Mouse (Mus musculus): ENCODE measurements around the gene Fam167b. TPM values are rescaled to one million over a fixed set of nuclear protein-coding genes. Genes with fewer than 3 reads are reported as not detected.

The Fam167b gene
- polyA plus RNA-seq, 1 experiment = 27.2 TPM

DNA sequence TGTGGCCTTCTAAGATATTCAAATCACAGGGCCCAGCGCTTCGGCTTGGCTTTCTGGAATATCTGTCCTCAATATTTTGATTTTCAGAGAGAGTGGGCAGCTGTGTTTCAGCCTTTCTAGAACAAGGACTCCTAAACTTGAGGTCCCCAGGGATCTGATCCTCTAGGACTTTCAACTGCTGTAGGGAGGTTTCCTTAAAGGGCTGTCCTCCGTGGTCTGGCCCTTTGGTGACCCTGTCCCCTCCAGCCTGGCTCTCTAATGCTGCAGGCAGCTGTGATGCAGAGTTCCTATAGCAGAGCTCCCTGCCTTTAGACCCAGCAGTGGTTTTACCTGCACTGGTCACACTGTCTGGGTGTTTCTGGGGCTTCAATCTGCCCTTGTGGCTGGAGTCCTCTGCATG is 38.3 kb upstream of the Fam167b start:
- 86% methylated on average over 3 of the region's 3 CpGs for WGBS

GRCm38 (mm10) chr4:129615801-129616290 is 37.5 kb upstream of the Fam167b start:
- TF ChIP-seq CTCF (conservative IDR thresholded peaks at IDR 0.05; ENCODE audit: insufficient read depth, insufficient read length, low read depth, low read length) (no peak), POLR2A (IDR thresholded peaks at IDR 0.05; ENCODE audit: low read depth, low read length) (no peak)
- Histone ChIP-seq H3K4me3 (ENCODE audit: insufficient read depth, low read depth, low read length) (no peak overlapping the region), H3K27ac (ENCODE audit: insufficient read depth, low read depth, low read length) (no peak overlapping the region), H3K4me1 (ENCODE audit: control insufficient read depth, insufficient read depth, low read length) (peaks cover 8% of the 10 kb centered on the region; the same call in 1 of the 2 replicates), H3K36me3 (ENCODE audit: control insufficient read depth, insufficient read depth, low read length) (no peaks in the 10 kb centered on the region), H3K27me3 (replicated peaks; ENCODE audit: control insufficient read depth, insufficient read depth, low read length) (no peaks in the 10 kb centered on the region)
- DNase-seq = no peak
- 91% methylated on average over 9 of the region's 9 CpGs for WGBS

More for the DNA sequence above, 38.3 kb upstream of the Fam167b start:
- H3K27ac ChIP-seq (ENCODE audit: insufficient read depth, low read depth, low read length) = no peak overlapping the region
- no peaks in the 10 kb centered on the region for H3K36me3 ChIP-seq (ENCODE audit: control insufficient read depth, insufficient read depth, low read length)
- no peak for TF ChIP-seq POLR2A (IDR thresholded peaks at IDR 0.05; ENCODE audit: low read depth, low read length)
- no peak for TF ChIP-seq CTCF (conservative IDR thresholded peaks at IDR 0.05; ENCODE audit: insufficient read depth, insufficient read length, low read depth, low read length)
- no peak for DNase-seq
- H3K4me3 ChIP-seq (ENCODE audit: insufficient read depth, low read depth, low read length) = no peak overlapping the region
- no peaks in the 10 kb centered on the region for H3K27me3 ChIP-seq (replicated peaks; ENCODE audit: control insufficient read depth, insufficient read depth, low read length)
- peaks cover 8% of the 10 kb centered on the region; the same call in 1 of the 2 replicates for H3K4me1 ChIP-seq (ENCODE audit: control insufficient read depth, insufficient read depth, low read length)

GRCm38 (mm10) chr4:129614093-129614492 is 35.7 kb upstream of the Fam167b start, which contains the start of gene Dcdc2b:
Dcdc2b (minus strand) TSS chr4:129614257.
- 82% methylated on average over 6 of the region's 6 CpGs for WGBS
- no peaks in the 10 kb centered on the region for H3K36me3 ChIP-seq (ENCODE audit: control insufficient read depth, insufficient read depth, low read length)
- no peak within 1 kb of the TSS for H3K4me3 ChIP-seq (ENCODE audit: insufficient read depth, low read depth, low read length)
- H3K27ac ChIP-seq (ENCODE audit: insufficient read depth, low read depth, low read length) = no peak within 1 kb of the TSS
- DNase-seq = no peak
- no peaks in the 10 kb centered on the region for H3K27me3 ChIP-seq (replicated peaks; ENCODE audit: control insufficient read depth, insufficient read depth, low read length)
- 0 out of 2 replicates have a peak, but pooled peaks cover 5% of the 10 kb centered on the region for H3K4me1 ChIP-seq (ENCODE audit: control insufficient read depth, insufficient read depth, low read length)
- TF ChIP-seq POLR2A (IDR thresholded peaks at IDR 0.05; ENCODE audit: low read depth, low read length) (no peak), CTCF (conservative IDR thresholded peaks at IDR 0.05; ENCODE audit: insufficient read depth, insufficient read length, low read depth, low read length) (no peak)

DNA sequence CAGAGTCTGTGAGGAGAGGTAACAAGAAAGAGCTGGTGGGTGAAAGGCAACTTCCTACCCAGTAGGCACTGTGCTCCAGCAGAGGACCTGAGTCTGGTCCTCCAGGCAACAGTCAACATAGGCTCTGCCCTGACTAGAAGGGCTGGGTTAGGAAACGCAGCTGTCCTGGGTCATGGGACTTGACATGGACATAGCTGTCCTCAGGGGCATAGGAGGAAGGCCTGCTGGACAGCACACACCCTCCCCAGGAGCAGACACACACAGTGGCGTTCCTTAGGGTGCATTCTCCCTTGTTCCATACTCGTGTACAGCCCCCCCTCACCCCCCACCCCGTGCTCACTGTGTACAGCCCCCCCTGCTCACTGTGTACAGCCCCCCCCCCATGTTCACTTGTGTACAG is 32.1 kb upstream of the Fam167b start:
- no peak for TF ChIP-seq POLR2A (IDR thresholded peaks at IDR 0.05; ENCODE audit: low read depth, low read length)
- TF ChIP-seq CTCF (conservative IDR thresholded peaks at IDR 0.05; ENCODE audit: insufficient read depth, insufficient read length, low read depth, low read length) = no peak
- no peaks in the 10 kb centered on the region for H3K4me1 ChIP-seq (ENCODE audit: control insufficient read depth, insufficient read depth, low read length)
- H3K27me3 ChIP-seq (replicated peaks; ENCODE audit: control insufficient read depth, insufficient read depth, low read length) = no peaks in the 10 kb centered on the region
- no peak overlapping the region for H3K27ac ChIP-seq (ENCODE audit: insufficient read depth, low read depth, low read length)
- no peak for DNase-seq
- H3K36me3 ChIP-seq (ENCODE audit: control insufficient read depth, insufficient read depth, low read length) = no peaks in the 10 kb centered on the region
- WGBS = 63% methylated on average over 4 of the region's 4 CpGs
- H3K4me3 ChIP-seq (ENCODE audit: insufficient read depth, low read depth, low read length) = no peak overlapping the region

GRCm38 (mm10) chr4:129610026-129610425 is 31.7 kb upstream of the Fam167b start:
- no peak for DNase-seq
- WGBS = 61% methylated on average over 4 of the region's 4 CpGs
- TF ChIP-seq POLR2A (IDR thresholded peaks at IDR 0.05; ENCODE audit: low read depth, low read length) (no peak), CTCF (conservative IDR thresholded peaks at IDR 0.05; ENCODE audit: insufficient read depth, insufficient read length, low read depth, low read length) (no peak)
- H3K36me3 ChIP-seq (ENCODE audit: control insufficient read depth, insufficient read depth, low read length) = no peaks in the 10 kb centered on the region
- H3K4me3 ChIP-seq (ENCODE audit: insufficient read depth, low read depth, low read length) = no peak overlapping the region
- H3K27me3 ChIP-seq (replicated peaks; ENCODE audit: control insufficient read depth, insufficient read depth, low read length) = no peaks in the 10 kb centered on the region
- H3K4me1 ChIP-seq (ENCODE audit: control insufficient read depth, insufficient read depth, low read length) = no peaks in the 10 kb centered on the region
- no peak overlapping the region for H3K27ac ChIP-seq (ENCODE audit: insufficient read depth, low read depth, low read length)

DNA sequence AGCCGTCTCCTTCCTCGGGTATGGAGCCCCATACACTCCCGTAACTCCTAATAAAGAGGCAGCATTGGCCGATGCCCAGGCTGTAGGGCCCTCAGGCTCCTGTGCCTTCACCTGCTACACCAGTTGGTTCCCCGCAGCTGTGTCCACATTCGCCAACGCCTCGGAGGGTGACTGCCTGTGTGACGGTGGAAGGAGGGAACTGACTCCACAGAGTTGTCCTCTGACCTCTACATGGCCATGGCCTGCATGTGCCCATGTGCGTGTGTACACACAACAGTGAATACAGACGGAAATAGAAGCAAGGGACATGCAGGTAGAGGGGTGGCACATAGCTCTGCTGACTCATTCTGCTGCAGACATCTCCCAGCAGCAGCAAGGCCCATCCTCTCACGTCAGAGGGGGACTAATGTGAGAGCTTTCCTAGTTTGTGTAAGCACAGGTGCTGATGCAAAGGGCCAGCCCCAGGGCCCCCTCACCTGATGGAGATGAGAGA is 30.8 kb upstream of the Fam167b start:
- no peaks in the 10 kb centered on the region for H3K36me3 ChIP-seq (ENCODE audit: control insufficient read depth, insufficient read depth, low read length)
- 77% methylated on average over 12 of the region's 12 CpGs for WGBS

GRCm38 (mm10) chr4:129608426-129609025 is 30.2 kb upstream of the Fam167b start:
- no peaks in the 10 kb centered on the region for H3K36me3 ChIP-seq (ENCODE audit: control insufficient read depth, insufficient read depth, low read length)
- H3K4me3 ChIP-seq (ENCODE audit: insufficient read depth, low read depth, low read length) = no peak overlapping the region
- no peaks in the 10 kb centered on the region for H3K4me1 ChIP-seq (ENCODE audit: control insufficient read depth, insufficient read depth, low read length)
- 29% methylated on average over 7 of the region's 7 CpGs for WGBS
- no peak overlapping the region for H3K27ac ChIP-seq (ENCODE audit: insufficient read depth, low read depth, low read length)
- peak; percentile 86 for DNase-seq
- no peaks in the 10 kb centered on the region for H3K27me3 ChIP-seq (replicated peaks; ENCODE audit: control insufficient read depth, insufficient read depth, low read length)
- TF ChIP-seq CTCF (conservative IDR thresholded peaks at IDR 0.05; ENCODE audit: insufficient read depth, insufficient read length, low read depth, low read length) = peak; percentile 97
- no peak for TF ChIP-seq POLR2A (IDR thresholded peaks at IDR 0.05; ENCODE audit: low read depth, low read length)

More for the DNA sequence above, 30.8 kb upstream of the Fam167b start:
- no peak for DNase-seq
- Histone ChIP-seq H3K27me3 (replicated peaks; ENCODE audit: control insufficient read depth, insufficient read depth, low read length) (no peaks in the 10 kb centered on the region), H3K4me3 (ENCODE audit: insufficient read depth, low read depth, low read length) (no peak overlapping the region), H3K4me1 (ENCODE audit: control insufficient read depth, insufficient read depth, low read length) (no peaks in the 10 kb centered on the region), H3K27ac (ENCODE audit: insufficient read depth, low read depth, low read length) (no peak overlapping the region)
- no peak for TF ChIP-seq POLR2A (IDR thresholded peaks at IDR 0.05; ENCODE audit: low read depth, low read length)
- no peak for TF ChIP-seq CTCF (conservative IDR thresholded peaks at IDR 0.05; ENCODE audit: insufficient read depth, insufficient read length, low read depth, low read length)

All from kidney, adult 2 months (tissue).